Mouse (Mus musculus) kidney, postnatal 4 days (tissue): ENCODE measurements at regions not wholly inside any gene's neighbourhood (a gene's known extent, or its start where the extent isn't known, plus 50 kb on each side); places are given as distances from the start of the nearest gene placed in this dataset.

Experiments used
- DNase-seq, 2 experiments: peaks; one replicate each; pipeline ENCODE4 v3.0.0; 2021; ENCODE audit warnings: mixed read lengths in 2 of 2

DNA sequence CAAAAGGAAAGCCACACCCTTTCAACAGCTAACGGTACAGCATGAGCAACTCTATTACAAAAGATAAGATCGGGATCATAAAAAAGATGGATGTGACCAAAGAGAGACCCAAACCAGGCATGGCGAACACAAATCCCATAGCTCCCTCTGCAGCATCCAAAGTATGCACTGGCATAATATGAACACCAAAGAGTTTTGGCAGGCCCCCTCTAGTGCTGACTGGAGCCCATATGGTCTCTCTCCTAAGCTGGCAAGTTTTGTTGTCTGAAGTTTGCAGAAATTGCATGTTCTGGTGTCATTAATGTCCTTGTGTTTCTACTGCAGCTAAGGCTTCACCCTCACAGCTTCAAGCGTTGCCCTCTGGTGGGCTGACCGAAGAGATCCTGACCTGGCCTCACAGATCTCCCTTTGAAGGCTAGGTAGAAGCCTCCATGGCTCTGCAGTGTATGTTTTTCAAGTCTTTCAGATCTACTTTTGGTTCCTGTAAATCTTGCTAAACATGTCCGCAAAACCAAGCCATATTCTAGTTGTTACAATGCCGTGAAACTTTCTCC lies 75.7 kb upstream of the Bcl2l14 start:
- no peak for DNase-seq

GRCm38 (mm10) chr6:134324001-134324400 lies 72.1 kb upstream of the Bcl2l14 start:
- no peak for DNase-seq

DNA sequence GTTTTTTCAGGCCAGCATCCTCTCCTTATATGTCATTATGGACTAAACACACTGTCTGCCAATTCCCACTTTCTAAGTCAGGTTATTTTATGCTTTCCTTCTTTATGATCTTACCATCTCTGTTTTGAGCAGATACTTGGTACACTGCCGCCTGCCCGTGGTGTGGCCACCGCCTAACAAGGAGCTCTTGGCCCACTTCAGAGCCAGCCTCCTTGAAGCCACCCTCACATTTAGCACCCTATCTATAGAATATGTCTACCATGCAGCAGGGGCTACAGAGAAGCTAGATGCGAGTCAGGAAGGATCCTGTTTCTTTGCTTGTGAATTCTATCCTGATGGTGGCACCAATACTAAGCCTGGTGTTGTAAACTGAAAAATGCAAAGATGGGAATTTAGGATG lies 70.6 kb upstream of the Bcl2l14 start:
- DNase-seq: no peak

DNA sequence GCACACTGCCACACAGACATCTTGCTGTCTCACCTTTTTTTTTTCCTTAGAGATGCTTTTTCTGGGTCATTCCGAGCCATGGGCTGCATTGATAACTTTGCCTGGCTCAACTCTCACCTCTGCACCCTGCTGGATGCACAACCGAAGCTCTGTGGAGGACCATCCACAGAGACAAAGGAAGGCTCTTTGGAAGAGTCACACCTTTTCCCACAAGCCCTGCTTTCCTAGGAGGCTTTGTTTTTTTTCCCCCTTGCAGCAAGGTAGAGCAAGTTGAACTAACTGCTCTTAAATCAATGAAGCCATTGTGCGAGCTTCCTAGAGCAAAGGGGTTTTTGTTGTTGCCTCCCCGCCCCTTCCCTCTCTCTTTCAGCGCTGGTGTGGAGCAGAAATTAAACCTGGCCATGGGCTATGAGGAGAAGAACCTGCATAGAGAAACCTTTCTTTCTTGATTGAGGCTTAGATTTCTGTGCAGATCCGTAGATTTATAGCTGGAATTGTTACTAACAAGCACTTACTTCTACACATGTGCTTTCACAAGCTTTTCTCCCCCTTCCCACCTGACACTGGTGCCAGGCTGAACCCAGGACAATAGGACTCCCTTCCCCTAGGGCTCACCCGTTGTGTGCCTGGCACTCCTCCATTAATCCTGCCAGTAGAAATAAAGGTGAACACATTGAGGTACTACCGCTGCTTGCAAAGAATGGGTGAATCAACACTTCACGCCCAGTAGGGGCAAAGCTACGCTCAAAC lies 66.4 kb upstream of the Bcl2l14 start:
- DNase-seq: no peak

DNA sequence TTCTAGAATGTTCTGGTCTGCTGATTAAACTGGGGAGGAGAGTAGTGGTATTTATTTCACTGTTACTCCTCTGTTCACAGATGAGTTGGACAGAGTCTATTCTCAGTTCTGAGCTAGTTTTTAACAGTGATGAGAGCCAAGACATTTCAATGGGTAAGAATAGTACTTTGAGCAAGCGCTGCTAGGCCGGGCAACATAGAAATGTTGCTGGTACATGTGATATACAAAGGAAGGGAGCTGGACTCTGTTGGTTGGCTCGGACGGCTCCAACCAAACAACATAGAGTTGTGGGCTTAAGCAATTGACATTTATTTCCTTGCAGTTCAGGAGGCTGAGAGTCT lies 65.8 kb upstream of the Bcl2l14 start:
- no peak for DNase-seq

DNA sequence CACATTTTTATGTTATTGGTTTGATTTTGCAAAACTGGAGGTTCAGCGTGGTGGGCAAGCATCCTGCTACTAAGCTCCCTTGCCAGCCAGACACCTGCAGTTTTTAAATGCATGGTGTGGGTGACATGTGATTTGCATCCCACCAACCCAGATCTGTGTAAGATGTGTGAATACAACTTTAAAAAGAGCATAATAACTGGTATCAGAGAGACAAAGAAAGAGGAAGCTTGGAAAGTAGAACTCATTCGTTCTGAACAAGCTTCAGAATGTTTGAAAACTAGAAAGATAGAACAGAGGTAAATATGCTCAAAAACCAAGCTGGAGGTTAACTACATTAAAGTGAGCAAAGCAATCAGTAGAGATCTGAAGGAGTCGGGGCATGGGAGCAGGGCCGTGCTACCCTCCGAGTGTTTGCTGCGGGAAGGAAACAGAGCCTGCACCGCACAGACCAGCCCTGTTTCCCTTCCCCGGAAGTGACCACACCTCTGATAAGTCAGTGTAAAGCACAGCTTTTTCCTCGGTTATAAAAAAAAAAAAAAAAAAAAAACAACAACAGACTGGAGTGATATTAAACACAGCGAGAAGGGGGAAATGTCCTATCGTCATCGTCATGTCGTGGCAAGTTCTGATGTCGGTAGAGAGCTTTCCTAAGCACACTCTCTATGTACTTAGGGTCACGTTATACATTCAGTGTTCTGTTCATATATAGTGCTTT lies 63.2 kb upstream of the Bcl2l14 start:
- DNase-seq: peak in 1 of 2 experiments; percentile 8

- no peak for DNase-seq
Measured at GRCm38 (mm10) chr6:134335711-134336110, 60.4 kb upstream of the Bcl2l14 start.

DNA sequence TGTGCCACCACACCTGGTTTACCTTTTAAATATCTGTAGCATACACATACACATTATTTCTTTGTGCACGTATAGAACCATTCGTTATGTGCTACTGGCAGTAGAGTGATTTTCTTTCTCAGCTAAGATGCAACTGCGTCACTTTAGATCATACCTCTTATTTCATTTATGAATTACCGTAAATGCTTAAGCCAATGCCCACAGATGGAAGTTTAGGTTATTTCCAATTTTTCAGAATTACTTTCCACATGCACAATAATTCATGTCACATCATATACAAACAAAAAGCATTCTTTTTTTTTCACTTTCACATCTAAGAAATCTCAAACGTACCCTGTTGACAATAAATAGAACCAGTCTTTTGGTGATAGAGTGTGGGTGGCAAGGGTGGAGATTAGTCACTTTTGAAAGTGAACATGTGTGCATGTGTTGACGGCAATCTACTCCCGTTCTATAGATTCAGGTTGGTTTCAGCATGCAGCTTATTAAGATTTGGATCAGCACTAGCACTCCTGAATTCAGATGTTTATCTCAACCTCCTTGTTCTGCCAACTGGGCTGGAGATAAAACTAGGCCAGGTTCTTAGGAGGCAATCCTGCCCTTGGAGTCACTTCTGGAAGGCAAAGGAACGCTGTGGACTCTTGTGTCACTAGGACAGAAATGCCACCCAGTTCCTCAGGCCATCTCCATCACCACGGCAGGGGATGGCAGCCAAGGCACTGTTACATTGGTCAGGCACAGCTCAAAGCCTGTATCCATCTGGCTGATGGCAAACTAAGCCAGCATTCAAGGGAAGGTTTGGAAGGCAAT lies 53.1 kb upstream of the Bcl2l14 start:
- DNase-seq: no peak

- DNase-seq: no peak
Measured at GRCm38 (mm10) chr6:134343606-134343901, 52.6 kb upstream of the Bcl2l14 start.
